8 mouse cellular contexts compared by ENCODE assay signal in genomic region chr14:24244330-24245176, GRCm38 (mm10). TPM values are rescaled to one million over a fixed set of nuclear protein-coding genes. Genes with fewer than 3 reads are reported as not detected.
DNase-seq lines count a peak whose midpoint lies in the region; ATAC-seq and TF ChIP-seq lines count a peak whose summit lies in the region.

No protein-coding gene starts in this region.

- H3K36me3 ChIP-seq in forebrain, embryonic 12.5 days (replicated peaks): peaks cover 11% of the 10 kb centered on the region
- H3K36me3 ChIP-seq in hindbrain, postnatal 0 days (ENCODE audit: insufficient read depth, low read length): no peaks in the 10 kb centered on the region
- H3K36me3 ChIP-seq in liver, embryonic 11.5 days (ENCODE audit: control insufficient read depth, insufficient read depth, low read length): no peaks in the 10 kb centered on the region
- no peaks in the 10 kb centered on the region for H3K36me3 ChIP-seq in neural tube, embryonic 11.5 days (ENCODE audit: control insufficient read depth, insufficient read depth, low read length)

- H3K4me2 ChIP-seq in forebrain, embryonic 12.5 days: peak overlapping the region; percentile 85
- peak overlapping the region; percentile 87 for H3K4me2 ChIP-seq in hindbrain, postnatal 0 days (ENCODE audit: low read depth, low read length)
- peak overlapping the region; percentile 89 for H3K4me2 ChIP-seq in liver, embryonic 11.5 days
- H3K4me2 ChIP-seq in neural tube, embryonic 11.5 days (ENCODE audit: low read depth): peak overlapping the region; percentile 96

- H3K9me3 ChIP-seq in forebrain, embryonic 12.5 days: no peaks in the 10 kb centered on the region
- H3K9me3 ChIP-seq in hindbrain, postnatal 0 days (ENCODE audit: low read length): no peaks in the 10 kb centered on the region
- H3K9me3 ChIP-seq in liver, embryonic 11.5 days (ENCODE audit: control insufficient read depth, low read length): no peaks in the 10 kb centered on the region
- no peaks in the 10 kb centered on the region for H3K9me3 ChIP-seq in neural tube, embryonic 11.5 days (ENCODE audit: control insufficient read depth, low read length)

- ATAC-seq in forebrain, embryonic 12.5 days (ENCODE audit: low FRiP score): no peak; the same call in 1 of the 2 replicates
- peak; percentile 72 for ATAC-seq in hindbrain, postnatal 0 days
- ATAC-seq in liver, embryonic 11.5 days (replicated peaks; ENCODE audit: low FRiP score): no peak
- no peak; the same call in none of the 2 replicates for ATAC-seq in neural tube, embryonic 11.5 days (ENCODE audit: insufficient read depth, low FRiP score, low TSS enrichment)
- ATAC-seq in megakaryocyte-erythroid progenitor cell, adult 5-6 weeks (replicated peaks; ENCODE audit: low FRiP score, low TSS enrichment, poor library complexity, severe bottlenecking): no peak

- peaks cover 19% of the 10 kb centered on the region for H3K4me1 ChIP-seq in forebrain, embryonic 12.5 days
- peaks cover 14% of the 10 kb centered on the region; the same call in 1 of the 2 replicates for H3K4me1 ChIP-seq in hindbrain, postnatal 0 days (ENCODE audit: insufficient read depth, low read length)
- H3K4me1 ChIP-seq in liver, embryonic 11.5 days (replicated peaks; ENCODE audit: control insufficient read depth, insufficient read depth, low read length): 0 out of 2 replicates have a peak, but pooled peaks cover 5% of the 10 kb centered on the region
- H3K4me1 ChIP-seq in neural tube, embryonic 11.5 days (ENCODE audit: control insufficient read depth, insufficient read depth, low read length): peaks cover 7% of the 10 kb centered on the region; the same call in 1 of the 2 replicates

- DNase-seq in layer of hippocampus, adult 2 months (ENCODE audit: low spot score in 2 of 2): peak in 1 of 2 experiments; percentile 36
- DNase-seq in layer of hippocampus, adult 9-11 months: no peak
- peak; percentile 7 for DNase-seq in adrenal gland, postnatal 4 days (ENCODE audit: low spot score in 2 of 2)
- DNase-seq in hindbrain, postnatal 0 days (ENCODE audit: low spot score): peak; percentile 49
- DNase-seq in liver, embryonic 11.5 days (ENCODE audit: low spot score): peak; percentile 43
- peak; percentile 54 for DNase-seq in neural tube, embryonic 11.5 days (ENCODE audit: low spot score)

- H3K27ac ChIP-seq in layer of hippocampus, adult 2 months: peak overlapping the region; percentile 95
- H3K27ac ChIP-seq in forebrain, embryonic 12.5 days: peak overlapping the region; percentile 95
- peak overlapping the region; percentile 96 for H3K27ac ChIP-seq in hindbrain, postnatal 0 days
- peak overlapping the region; percentile 52; the same call in 1 of the 2 replicates for H3K27ac ChIP-seq in liver, embryonic 11.5 days (ENCODE audit: low read depth, low read length)
- peak overlapping the region; percentile 91 for H3K27ac ChIP-seq in neural tube, embryonic 11.5 days (ENCODE audit: low read depth, low read length)

- H3K27me3 ChIP-seq in forebrain, embryonic 12.5 days: no peaks in the 10 kb centered on the region
- H3K27me3 ChIP-seq in hindbrain, postnatal 0 days (ENCODE audit: insufficient read depth, low read length): no peaks in the 10 kb centered on the region
- H3K27me3 ChIP-seq in liver, embryonic 11.5 days (replicated peaks; ENCODE audit: control insufficient read depth, insufficient read depth, low read length): peaks cover 55% of the 10 kb centered on the region
- H3K27me3 ChIP-seq in neural tube, embryonic 11.5 days (ENCODE audit: control insufficient read depth, insufficient read depth, low read length): no peaks in the 10 kb centered on the region

- H3K4me3 ChIP-seq in layer of hippocampus, adult 2 months: peak overlapping the region; percentile 94
- peak overlapping the region; percentile 81 for H3K4me3 ChIP-seq in forebrain, embryonic 12.5 days (replicated peaks)
- peak overlapping the region; percentile 86 for H3K4me3 ChIP-seq in hindbrain, postnatal 0 days (ENCODE audit: low read length)
- peak overlapping the region; percentile 69 for H3K4me3 ChIP-seq in liver, embryonic 11.5 days (ENCODE audit: low read depth, low read length)
- H3K4me3 ChIP-seq in neural tube, embryonic 11.5 days (ENCODE audit: low read depth, low read length): peak overlapping the region; percentile 86

- H3K9ac ChIP-seq in forebrain, embryonic 12.5 days: peak overlapping the region; percentile 98
- H3K9ac ChIP-seq in hindbrain, postnatal 0 days (replicated peaks; ENCODE audit: low read length): peak overlapping the region; percentile 95
- H3K9ac ChIP-seq in liver, embryonic 11.5 days (ENCODE audit: low read depth, low read length): peak overlapping the region; percentile 73
- peak overlapping the region; percentile 97 for H3K9ac ChIP-seq in neural tube, embryonic 11.5 days (ENCODE audit: low read length)

- no peak for TF ChIP-seq CTCF in layer of hippocampus, adult 2 months (conservative IDR thresholded peaks at IDR 0.05)
- TF ChIP-seq CTCF in hindbrain, postnatal 0 days (IDR thresholded peaks at IDR 0.05; ENCODE audit: low read depth): no peak; the same call in 1 of the 2 replicates

- WGBS in forebrain, embryonic 12.5 days: under 1% methylated on average over 40 of the region's 40 CpGs
- WGBS in hindbrain, postnatal 0 days: under 1% methylated on average over 39 of the region's 40 CpGs
- WGBS in liver, embryonic 11.5 days: 2% methylated on average over 36 of the region's 40 CpGs
- under 1% methylated on average over 40 of the region's 40 CpGs for WGBS in neural tube, embryonic 11.5 days

RNA-seq across cellular contexts. Expression of gene Dlg5, which starts 1.2 kb away (rescaled TPM):
- 10 to 100 TPM; 62.7 to 64.0 TPM for total RNA-seq in layer of hippocampus, adult 2 months (2021)
- 10 to 100 TPM; 64.4 to 70.4 TPM for total RNA-seq in adrenal gland, postnatal 4 days (2021)
- 20.9 and 22.5 TPM in 2 replicates for polyA plus RNA-seq in forebrain, embryonic 12.5 days (2016; fragmentation: Nextera tagmentation; extraction: Ambion mirVana)
- total RNA-seq in hindbrain, postnatal 0 days (2014; rRNA removed): 51.2 and 52.9 TPM in 2 replicates
- polyA plus RNA-seq in hindbrain, postnatal 0 days (2015; fragmentation: Nextera tagmentation; extraction: Ambion mirVana): 10.9 and 13.4 TPM in 2 replicates
- 7.7 and 9.2 TPM in 2 replicates for polyA plus RNA-seq in liver, embryonic 11.5 days (2014; fragmentation: Nextera tagmentation; extraction: Ambion mirVana)
- polyA plus RNA-seq in neural tube, embryonic 11.5 days (2014; fragmentation: Nextera tagmentation; extraction: Ambion mirVana): 25.4 and 26.7 TPM in 2 replicates
- total RNA-seq in megakaryocyte-erythroid progenitor cell, adult 5-6 weeks (2014; fragmentation: Nextera tagmentation): 0.46 TPM in 1 of 2 replicates, not detected in the other
- total RNA-seq in megakaryocyte-erythroid progenitor cell, adult 5-6 weeks (2017): not detected in 2 replicates

RNA-seq across cellular contexts. Expression of gene E330034G19Rik, which starts 48.5 kb away (rescaled TPM):
- total RNA-seq in layer of hippocampus, adult 2 months (2021): not detected
- total RNA-seq in adrenal gland, postnatal 4 days (2021): not detected
- not detected in 2 replicates for polyA plus RNA-seq in forebrain, embryonic 12.5 days (2016; fragmentation: Nextera tagmentation; extraction: Ambion mirVana)
- total RNA-seq in hindbrain, postnatal 0 days (2014; rRNA removed): not detected in 2 replicates
- 0.21 TPM in 2 replicates for polyA plus RNA-seq in hindbrain, postnatal 0 days (2015; fragmentation: Nextera tagmentation; extraction: Ambion mirVana)
- polyA plus RNA-seq in liver, embryonic 11.5 days (2014; fragmentation: Nextera tagmentation; extraction: Ambion mirVana): not detected in 2 replicates
- polyA plus RNA-seq in neural tube, embryonic 11.5 days (2014; fragmentation: Nextera tagmentation; extraction: Ambion mirVana): not detected in 2 replicates
- total RNA-seq in megakaryocyte-erythroid progenitor cell, adult 5-6 weeks (2014; fragmentation: Nextera tagmentation): not detected in 2 replicates
- total RNA-seq in megakaryocyte-erythroid progenitor cell, adult 5-6 weeks (2017): not detected in 2 replicates

Comparison
In these comparisons a context has a peak if more than half of its experiments do, and no peak if none do; other contexts are left out.
1. RNA of gene Dlg5, which starts 1.2 kb away (total RNA-seq): 64.4 to 70.4 TPM in adrenal gland, postnatal 4 days, 62.7 to 64.0 TPM in layer of hippocampus, adult 2 months and 51.2 to 52.9 TPM in hindbrain, postnatal 0 days; 0.46 TPM in megakaryocyte-erythroid progenitor cell, adult 5-6 weeks; every median in the first group is over 10 times any median in the second.
2. Peak in every context shown above with its lines, with median percentiles within 50 percentile points of each other: H3K27ac ChIP-seq, H3K4me3 ChIP-seq, H3K4me2 ChIP-seq and H3K9ac ChIP-seq.